Mouse (Mus musculus): Measurements from ENCODE around the gene Trappc6a. TPM values are rescaled to one million over a fixed set of nuclear protein-coding genes. Genes with fewer than 3 reads are reported as not detected.
"Not testable (repeated sequence)": the region's sequence is repeated elsewhere in the genome, so short reads cannot be mapped to it uniquely, and the experiment has no call there.

The Trappc6a gene
- polyA plus RNA-seq, 1 experiment from 2014 or later = 63.7 TPM

DNA sequence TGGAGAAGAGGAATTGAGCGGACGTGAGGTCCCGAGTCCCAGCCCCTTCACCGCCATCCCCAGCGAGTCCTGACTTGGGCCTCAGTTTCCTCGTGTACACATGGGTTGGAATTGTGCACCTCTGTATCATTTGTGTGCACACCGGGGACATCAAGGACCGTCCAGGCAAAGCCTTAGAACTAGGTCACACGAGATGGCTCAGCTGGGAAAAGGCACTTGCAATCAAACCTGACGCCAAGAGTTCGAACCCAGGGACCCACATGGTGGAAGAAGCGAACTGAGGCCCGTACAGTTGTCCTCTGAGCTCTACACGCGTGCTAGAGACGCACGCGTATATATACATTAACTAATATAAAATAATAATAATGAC, 598 bp upstream of the Trappc6a start:
- no peak overlapping the region for H3K27ac ChIP-seq (ENCODE audit: low read depth, low read length)
- H3K36me3 ChIP-seq (ENCODE audit: control insufficient read depth, insufficient read depth, low read length) = no peaks in the 10 kb centered on the region
- peak overlapping the region; percentile 97 for H3K4me2 ChIP-seq (replicated peaks; ENCODE audit: low read depth, low read length)
- no peak for ATAC-seq (ENCODE audit: low FRiP score, low TSS enrichment)
- no peaks in the 10 kb centered on the region for H3K9me3 ChIP-seq (ENCODE audit: control insufficient read depth, low read length)
- peak overlapping the region; percentile 88 for H3K4me3 ChIP-seq (ENCODE audit: low read length)
- WGBS = 4% methylated on average over 18 of the region's 18 CpGs
- peaks cover 8% of the 10 kb centered on the region; the same call in 1 of the 2 replicates for H3K4me1 ChIP-seq (ENCODE audit: control insufficient read depth, insufficient read depth, low read length)
- H3K9ac ChIP-seq (ENCODE audit: low read depth, low read length) = peak overlapping the region; percentile 61
- no peaks in the 10 kb centered on the region for H3K27me3 ChIP-seq (ENCODE audit: control insufficient read depth, insufficient read depth, low read length)

GRCm38 (mm10) chr7:19508924-19509568, 851 bp downstream of the Trappc6a start:
- Histone ChIP-seq H3K4me1 (ENCODE audit: control insufficient read depth, insufficient read depth, low read length) (peaks cover 8% of the 10 kb centered on the region; the same call in 1 of the 2 replicates), H3K4me2 (replicated peaks; ENCODE audit: low read depth, low read length) (peak overlapping the region; percentile 97), H3K27me3 (ENCODE audit: control insufficient read depth, insufficient read depth, low read length) (no peaks in the 10 kb centered on the region), H3K9me3 (ENCODE audit: control insufficient read depth, low read length) (no peaks in the 10 kb centered on the region), H3K4me3 (ENCODE audit: low read length) (peak overlapping the region; percentile 88), H3K36me3 (ENCODE audit: control insufficient read depth, insufficient read depth, low read length) (no peaks in the 10 kb centered on the region), H3K9ac (ENCODE audit: low read depth, low read length) (peak overlapping the region; percentile 85), H3K27ac (ENCODE audit: low read depth, low read length) (0 out of 2 replicates have a peak overlapping the region, but pooled peaks have one; percentile 37)
- 10% methylated on average over 15 of the region's 15 CpGs for WGBS
- ATAC-seq (ENCODE audit: low FRiP score, low TSS enrichment) = no peak; the same call in 1 of the 2 replicates

- Histone ChIP-seq H3K36me3 (ENCODE audit: control insufficient read depth, insufficient read depth, low read length) (no peaks in the 10 kb centered on the region), H3K9ac (ENCODE audit: low read depth, low read length) (no peak overlapping the region), H3K27ac (ENCODE audit: low read depth, low read length) (no peak overlapping the region), H3K4me1 (ENCODE audit: control insufficient read depth, insufficient read depth, low read length) (peaks cover 8% of the 10 kb centered on the region; the same call in 1 of the 2 replicates), H3K9me3 (ENCODE audit: control insufficient read depth, low read length) (no peaks in the 10 kb centered on the region), H3K4me2 (replicated peaks; ENCODE audit: low read depth, low read length) (peak overlapping the region; percentile 97; the same call in 1 of the 2 replicates), H3K4me3 (ENCODE audit: low read length) (peak overlapping the region; percentile 88; the same call in 1 of the 2 replicates), H3K27me3 (ENCODE audit: control insufficient read depth, insufficient read depth, low read length) (no peaks in the 10 kb centered on the region)
- WGBS = 95% methylated on average over 7 of the region's 7 CpGs
- no peak for ATAC-seq (ENCODE audit: low FRiP score, low TSS enrichment)
Observed at GRCm38 (mm10) chr7:19509786-19510185, 1.6 kb downstream of the Trappc6a start.

- H3K4me3 ChIP-seq (ENCODE audit: low read length); H3K4me1 ChIP-seq (ENCODE audit: control insufficient read depth, insufficient read depth, low read length); H3K36me3 ChIP-seq (ENCODE audit: control insufficient read depth, insufficient read depth, low read length); H3K9ac ChIP-seq (ENCODE audit: low read depth, low read length); H3K4me2 ChIP-seq (replicated peaks; ENCODE audit: low read depth, low read length); H3K9me3 ChIP-seq (ENCODE audit: control insufficient read depth, low read length); ATAC-seq (ENCODE audit: low FRiP score, low TSS enrichment); H3K27ac ChIP-seq (ENCODE audit: low read depth, low read length); H3K27me3 ChIP-seq (ENCODE audit: control insufficient read depth, insufficient read depth, low read length): not testable (repeated sequence)
- WGBS = 83% methylated on average over 6 of the region's 7 CpGs
Observed at GRCm38 (mm10) chr7:19511934-19512333, 3.7 kb downstream of the Trappc6a start.

GRCm38 (mm10) chr7:19512353-19512752, 4.2 kb downstream of the Trappc6a start:
- Histone ChIP-seq H3K4me2 (replicated peaks; ENCODE audit: low read depth, low read length) (no peak overlapping the region), H3K4me3 (ENCODE audit: low read length) (no peak overlapping the region), H3K27me3 (ENCODE audit: control insufficient read depth, insufficient read depth, low read length) (peaks cover 4% of the 10 kb centered on the region; the same call in 1 of the 2 replicates), H3K36me3 (ENCODE audit: control insufficient read depth, insufficient read depth, low read length) (no peaks in the 10 kb centered on the region), H3K9me3 (ENCODE audit: control insufficient read depth, low read length) (no peaks in the 10 kb centered on the region), H3K9ac (ENCODE audit: low read depth, low read length) (no peak overlapping the region), H3K4me1 (ENCODE audit: control insufficient read depth, insufficient read depth, low read length) (peaks cover 7% of the 10 kb centered on the region; the same call in 1 of the 2 replicates), H3K27ac (ENCODE audit: low read depth, low read length) (no peak overlapping the region)
- no peak for ATAC-seq (ENCODE audit: low FRiP score, low TSS enrichment)
- 78% methylated on average over 6 of the region's 6 CpGs for WGBS

DNA sequence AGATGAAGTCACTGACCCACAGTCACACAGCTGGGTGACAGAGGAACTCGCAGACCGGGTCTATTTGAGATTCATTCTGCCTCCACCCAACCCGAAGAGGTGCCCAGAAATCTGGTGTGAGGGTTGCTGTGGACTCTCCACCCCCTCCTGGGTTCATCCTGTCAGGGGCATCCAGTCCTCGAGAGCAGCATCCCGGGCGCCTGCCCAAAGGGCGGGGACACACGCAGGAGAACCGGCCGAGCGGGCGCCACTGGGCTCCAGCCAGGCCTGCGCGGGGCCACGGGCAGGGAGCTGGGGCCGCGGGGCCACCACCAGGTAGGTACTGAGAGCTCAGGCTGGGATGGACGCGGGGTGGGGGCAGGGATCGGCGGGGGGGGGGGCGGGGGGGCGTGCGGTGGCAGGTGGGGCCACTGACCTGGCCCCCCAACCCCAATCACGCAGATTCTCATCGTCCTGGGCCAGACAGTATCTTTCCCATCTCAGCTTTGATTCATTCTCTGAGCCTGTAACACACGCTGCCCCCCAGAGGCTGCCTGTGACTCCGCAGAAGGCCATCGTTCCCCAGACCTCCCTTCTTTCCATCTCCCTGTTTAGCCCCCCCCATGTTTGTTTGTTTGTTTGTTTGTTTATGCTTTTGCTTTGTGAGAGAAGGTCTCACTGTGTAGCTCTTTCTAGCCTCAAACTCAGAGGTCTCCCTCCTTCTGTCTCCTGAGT, 9.6 kb downstream of the Trappc6a start, which contains the start of gene Nkpd1:
Nkpd1 (plus strand) TSS at position 187 of the 714 bp plus-strand sequence.
- no peaks in the 10 kb centered on the region for H3K9me3 ChIP-seq (ENCODE audit: control insufficient read depth, low read length)
- peaks cover 51% of the 10 kb centered on the region for H3K27me3 ChIP-seq (ENCODE audit: control insufficient read depth, insufficient read depth, low read length)
- H3K9ac ChIP-seq (ENCODE audit: low read depth, low read length) = peak within 1 kb of the TSS; percentile 58
- peak within 1 kb of the TSS; percentile 12; the same call in 1 of the 2 replicates for H3K4me3 ChIP-seq (ENCODE audit: low read length)
- 0 out of 2 replicates have a peak, but pooled peaks have one; percentile 36 for ATAC-seq (ENCODE audit: low FRiP score, low TSS enrichment)
- H3K4me2 ChIP-seq (replicated peaks; ENCODE audit: low read depth, low read length) = peak within 1 kb of the TSS; percentile 45
- no peaks in the 10 kb centered on the region for H3K36me3 ChIP-seq (ENCODE audit: control insufficient read depth, insufficient read depth, low read length)
- no peak within 1 kb of the TSS for H3K27ac ChIP-seq (ENCODE audit: low read depth, low read length)
- peaks cover 5% of the 10 kb centered on the region for H3K4me1 ChIP-seq (ENCODE audit: control insufficient read depth, insufficient read depth, low read length)
- WGBS = 4% methylated on average over 21 of the region's 29 CpGs

GRCm38 (mm10) chr7:19520032-19520431, 11.8 kb downstream of the Trappc6a start:
- no peak overlapping the region for H3K27ac ChIP-seq (ENCODE audit: low read depth, low read length)
- H3K4me3 ChIP-seq (ENCODE audit: low read length) = 0 out of 2 replicates have a peak overlapping the region, but pooled peaks have one; percentile 20
- no peak for ATAC-seq (ENCODE audit: low FRiP score, low TSS enrichment)
- peak overlapping the region; percentile 37 for H3K4me2 ChIP-seq (replicated peaks; ENCODE audit: low read depth, low read length)
- H3K4me1 ChIP-seq (ENCODE audit: control insufficient read depth, insufficient read depth, low read length) = peaks cover 18% of the 10 kb centered on the region
- H3K9ac ChIP-seq (ENCODE audit: low read depth, low read length) = peak overlapping the region; percentile 32; the same call in 1 of the 2 replicates
- H3K27me3 ChIP-seq (ENCODE audit: control insufficient read depth, insufficient read depth, low read length) = peaks cover 73% of the 10 kb centered on the region
- no peaks in the 10 kb centered on the region for H3K36me3 ChIP-seq (ENCODE audit: control insufficient read depth, insufficient read depth, low read length)
- no peaks in the 10 kb centered on the region for H3K9me3 ChIP-seq (ENCODE audit: control insufficient read depth, low read length)
- 6% methylated on average over 23 of the region's 23 CpGs for WGBS

- ATAC-seq (ENCODE audit: low FRiP score, low TSS enrichment) = no peak
- 12% methylated on average over 70 of the region's 72 CpGs for WGBS
- H3K9me3 ChIP-seq (ENCODE audit: control insufficient read depth, low read length) = no peaks in the 10 kb centered on the region
- H3K4me1 ChIP-seq (ENCODE audit: control insufficient read depth, insufficient read depth, low read length) = peaks cover 18% of the 10 kb centered on the region
- peak overlapping the region; percentile 71 for H3K4me2 ChIP-seq (replicated peaks; ENCODE audit: low read depth, low read length)
- H3K27ac ChIP-seq (ENCODE audit: low read depth, low read length) = no peak overlapping the region
- H3K9ac ChIP-seq (ENCODE audit: low read depth, low read length) = no peak overlapping the region
- H3K4me3 ChIP-seq (ENCODE audit: low read length) = peak overlapping the region; percentile 39
- H3K36me3 ChIP-seq (ENCODE audit: control insufficient read depth, insufficient read depth, low read length) = no peaks in the 10 kb centered on the region
- H3K27me3 ChIP-seq (ENCODE audit: control insufficient read depth, insufficient read depth, low read length) = peaks cover 67% of the 10 kb centered on the region
Observed at GRCm38 (mm10) chr7:19523017-19523756, 15.0 kb downstream of the Trappc6a start.
